Mouse (Mus musculus): ENCODE results near the gene Taf5.

Gene Taf5

GRCm38 (mm10) chr19:47067924-47068611 lies 522 bp downstream of the Taf5 start:
- peak; percentile 88 to 92 for DNase-seq

GRCm38 (mm10) chr19:47088226-47088625 lies 20.7 kb downstream of the Taf5 start:
- DNase-seq = no peak

- no peak for DNase-seq
Measured at GRCm38 (mm10) chr19:47089718-47090525, 22.4 kb downstream of the Taf5 start.

GRCm38 (mm10) chr19:47090550-47091156 lies 23.1 kb downstream of the Taf5 start, which contains the start of the genes Usmg5 and Pdcd11:
Gene Usmg5 (minus strand): TSS chr19:47090647.
Gene Pdcd11 (plus strand): TSS chr19:47090768.
- DNase-seq = peak; percentile 97 to 98

DNA sequence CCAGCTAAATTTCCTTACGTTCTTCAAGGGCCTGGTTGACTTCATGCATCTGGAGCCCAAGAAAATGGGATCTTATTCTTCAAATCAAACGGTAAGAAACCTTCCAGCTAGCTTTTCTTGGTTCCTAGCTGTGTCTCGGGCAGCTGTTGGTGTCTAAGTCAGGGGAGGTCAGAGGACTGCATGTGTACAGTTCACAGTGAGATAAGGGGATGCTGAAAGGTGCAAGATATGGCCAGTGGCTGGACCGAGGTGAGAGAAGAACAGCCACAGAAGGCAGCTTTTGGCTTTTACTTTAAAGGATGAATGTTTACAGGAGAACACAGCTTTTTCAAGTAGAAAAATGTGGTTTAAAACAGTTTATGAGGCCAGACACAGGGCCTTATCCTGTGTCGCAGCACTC lies 33.5 kb downstream of the Taf5 start:
- no peak for DNase-seq

DNA sequence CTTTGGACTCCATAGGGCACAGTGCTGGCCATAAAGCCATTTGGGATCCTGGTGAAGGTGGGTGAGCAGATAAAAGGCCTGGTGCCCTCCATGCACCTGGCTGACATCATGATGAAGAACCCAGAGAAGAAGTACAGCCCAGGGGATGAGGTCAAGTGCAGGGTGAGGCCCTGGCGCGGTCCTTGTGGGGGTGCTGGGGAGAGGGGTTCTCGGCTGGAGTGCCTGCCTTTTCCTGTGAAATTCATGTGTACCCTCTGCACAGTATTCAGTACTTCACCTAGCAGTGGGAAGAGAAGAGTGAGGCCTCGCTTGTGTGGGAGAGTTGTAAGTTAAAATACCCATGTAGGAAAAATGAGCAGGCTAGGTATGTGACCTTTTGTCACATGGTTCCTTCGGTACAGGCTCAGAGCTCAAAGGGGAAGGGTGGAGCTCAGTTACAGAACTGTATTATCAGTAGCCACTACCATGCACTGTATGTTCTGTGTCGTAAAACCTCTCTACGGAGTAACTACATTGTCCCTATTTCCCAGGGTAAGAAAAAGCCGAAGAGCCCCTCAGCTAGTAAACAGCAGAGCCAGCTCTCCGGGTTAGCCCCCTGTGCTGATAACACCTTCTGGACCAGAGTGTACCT lies 37.2 kb downstream of the Taf5 start:
- DNase-seq = no peak

DNA sequence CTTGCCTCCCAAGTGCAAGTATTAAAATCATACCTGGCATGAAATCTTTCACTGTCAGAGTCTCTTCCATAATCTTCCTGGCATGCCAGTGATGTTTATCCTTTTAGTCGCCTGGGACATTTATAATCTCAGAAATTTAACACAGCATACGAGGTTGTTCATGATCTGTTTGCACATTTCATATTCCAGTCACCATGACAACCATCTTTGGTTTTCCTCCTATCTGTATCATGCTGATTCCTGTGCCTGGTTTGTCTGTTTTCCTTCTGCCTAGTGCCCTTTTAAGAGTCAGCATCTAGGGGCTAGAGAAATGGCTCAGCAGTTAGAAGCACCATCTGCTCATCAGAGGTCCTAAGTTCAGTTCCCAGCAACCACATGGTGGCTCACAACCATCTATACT lies 51.1 kb downstream of the Taf5 start:
- DNase-seq = no peak

DNA sequence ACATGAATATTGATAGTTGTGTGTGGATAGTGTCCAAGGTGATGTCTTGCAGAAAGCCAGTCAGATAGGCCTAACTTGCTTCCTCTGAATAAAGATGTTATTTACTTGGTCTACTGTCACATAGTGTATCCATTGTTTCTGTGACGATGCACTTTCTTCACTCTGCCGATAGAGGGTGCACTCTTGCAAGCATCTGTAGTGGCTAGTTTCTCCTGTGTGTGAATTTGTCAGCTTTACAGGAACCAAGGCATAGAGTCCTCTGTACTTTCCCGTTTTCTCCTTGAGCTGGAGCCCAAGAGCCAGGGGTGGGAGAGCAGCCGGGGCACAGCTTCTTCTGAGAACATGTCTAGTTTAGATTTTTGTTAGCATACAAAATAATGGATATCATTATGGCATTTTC lies 53.5 kb downstream of the Taf5 start:
- peak in 1 of 2 experiments; percentile 39 for DNase-seq

DNA sequence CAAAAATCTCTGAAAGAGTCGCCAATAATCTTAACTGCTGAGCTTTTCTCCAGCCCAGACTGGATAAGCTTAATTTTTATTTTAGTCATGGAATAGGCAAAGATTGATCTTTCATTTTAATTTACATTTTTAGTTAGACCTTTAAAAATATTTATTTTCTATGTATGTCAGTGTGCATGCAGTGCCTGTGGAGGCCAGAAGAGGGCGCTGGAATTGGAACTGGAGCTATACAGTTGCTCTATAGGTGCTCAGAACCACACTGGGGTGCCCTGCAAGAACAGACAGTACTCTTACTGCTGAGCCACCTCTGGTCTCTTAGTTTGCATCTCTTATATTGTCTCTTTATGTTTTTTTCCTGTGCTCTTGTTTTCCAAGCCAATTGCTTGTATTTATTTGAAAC lies 55.3 kb downstream of the Taf5 start:
- DNase-seq = peak; percentile 69 to 70

GRCm38 (mm10) chr19:47128164-47128563 lies 60.6 kb downstream of the Taf5 start:
- no peak for DNase-seq

GRCm38 (mm10) chr19:47128835-47129234 lies 61.3 kb downstream of the Taf5 start:
- no peak for DNase-seq

DNA sequence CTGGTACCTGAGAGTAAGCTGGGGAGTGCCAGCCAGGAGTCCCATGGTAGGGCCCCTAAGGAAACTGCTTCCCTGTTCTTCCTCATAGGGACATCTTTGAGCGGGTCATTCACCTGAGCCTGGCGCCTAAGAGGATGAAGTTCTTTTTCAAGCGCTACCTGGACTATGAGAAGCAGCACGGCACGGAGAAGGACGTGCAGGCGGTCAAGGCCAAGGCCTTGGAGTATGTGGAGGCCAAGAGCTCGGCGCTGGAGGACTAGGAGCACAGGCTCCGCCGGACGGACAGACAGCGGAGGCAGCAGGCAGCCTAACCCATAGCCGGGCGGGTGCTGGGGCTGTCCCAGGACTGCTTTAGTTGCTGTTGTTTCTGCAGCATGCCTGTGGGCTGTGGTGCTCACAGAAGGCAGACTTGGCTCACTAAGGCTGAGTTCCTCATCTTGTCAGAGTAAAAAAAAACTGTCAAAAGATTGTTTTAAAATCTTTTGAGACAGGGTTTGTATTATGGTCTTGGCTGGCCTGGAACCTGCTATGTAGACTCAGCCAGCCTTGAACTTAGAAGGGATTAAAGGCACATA lies 63.1 kb downstream of the Taf5 start:
- no peak for DNase-seq
